Mouse (Mus musculus): ENCODE results near the gene Hagh.

Hagh gene

DNA sequence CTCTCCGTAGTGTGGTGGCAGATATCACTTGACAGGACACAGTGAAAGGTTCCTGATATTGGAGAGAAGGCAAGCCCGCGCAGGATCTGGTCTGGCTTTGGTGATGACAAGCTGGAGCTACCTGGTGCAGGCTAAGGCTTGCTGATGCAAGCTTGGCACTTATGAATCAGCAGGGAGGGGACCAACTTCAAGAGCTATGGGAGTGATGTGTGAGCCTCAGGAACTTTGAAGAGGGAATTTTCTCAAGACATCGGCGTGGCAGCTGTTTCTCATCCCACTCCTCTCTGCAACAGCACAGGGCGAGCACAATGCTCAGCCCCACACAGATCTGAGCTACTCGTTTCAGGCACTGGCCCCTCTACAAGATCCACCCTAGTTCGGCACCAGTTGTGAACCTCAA lies at the start of gene Hagh:
TSS of gene Hagh (plus strand) at position 302 of the 400 bp plus-strand sequence.
- DNase-seq: no peak

DNA sequence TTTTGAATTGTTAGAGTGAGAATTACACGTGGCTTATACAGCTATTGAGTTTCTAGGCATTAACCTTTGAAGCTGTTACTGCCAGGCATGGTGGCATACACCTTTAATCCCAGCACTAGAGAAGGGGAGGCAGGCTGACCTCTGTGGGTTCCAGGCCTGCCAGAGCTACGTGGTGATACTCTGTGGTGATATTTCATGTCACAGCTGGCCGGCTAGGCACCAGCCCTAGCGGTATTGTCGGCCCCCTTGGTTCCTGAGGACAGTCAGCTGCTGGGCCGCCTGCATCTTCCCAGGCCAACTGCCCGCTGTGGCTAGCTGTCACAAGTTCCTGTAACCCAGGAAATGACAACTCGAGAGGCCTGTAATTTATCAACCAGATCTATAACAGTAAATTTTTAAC lies 47.8 kb upstream of the Hagh start:
- DNase-seq: no peak

DNA sequence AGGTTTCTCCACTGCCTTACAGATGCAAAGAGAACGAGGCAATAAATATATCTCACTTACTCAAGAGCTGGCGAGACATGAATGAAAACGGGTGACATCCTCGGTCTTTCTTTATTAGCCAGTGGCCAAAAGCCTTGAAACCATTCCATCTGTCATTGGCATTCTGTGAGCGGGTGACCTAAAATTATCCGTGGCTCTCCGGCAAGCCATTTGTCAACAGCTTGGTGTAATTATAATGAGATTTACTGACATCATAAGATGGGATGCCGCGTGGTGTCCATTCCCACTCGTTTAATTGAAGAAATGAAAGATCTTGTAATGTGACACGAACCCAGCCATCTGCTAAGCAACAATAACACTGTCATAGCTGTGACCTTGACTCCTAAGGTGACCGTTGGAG lies 45.2 kb upstream of the Hagh start:
- DNase-seq: peak; percentile 4 to 7

DNA sequence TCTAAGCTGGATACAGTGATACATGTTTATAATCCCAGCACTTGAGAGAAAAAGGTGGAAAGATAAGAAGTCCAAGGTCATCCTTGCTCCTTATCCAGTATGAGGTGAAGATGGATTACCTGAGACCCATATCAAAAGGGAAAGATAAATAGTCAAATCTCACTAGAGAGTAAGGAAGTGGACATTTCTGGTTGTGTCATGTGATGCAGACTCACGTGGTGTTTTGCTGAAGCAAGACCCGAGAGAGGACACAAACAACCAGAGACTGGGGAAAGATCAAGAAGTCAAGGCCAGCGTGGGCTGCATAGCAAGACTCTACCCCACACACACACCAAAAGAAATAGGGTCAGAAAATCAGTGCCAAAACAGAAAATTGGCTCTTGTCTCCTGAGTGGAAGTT lies 43.0 kb upstream of the Hagh start:
- no peak for DNase-seq

DNA sequence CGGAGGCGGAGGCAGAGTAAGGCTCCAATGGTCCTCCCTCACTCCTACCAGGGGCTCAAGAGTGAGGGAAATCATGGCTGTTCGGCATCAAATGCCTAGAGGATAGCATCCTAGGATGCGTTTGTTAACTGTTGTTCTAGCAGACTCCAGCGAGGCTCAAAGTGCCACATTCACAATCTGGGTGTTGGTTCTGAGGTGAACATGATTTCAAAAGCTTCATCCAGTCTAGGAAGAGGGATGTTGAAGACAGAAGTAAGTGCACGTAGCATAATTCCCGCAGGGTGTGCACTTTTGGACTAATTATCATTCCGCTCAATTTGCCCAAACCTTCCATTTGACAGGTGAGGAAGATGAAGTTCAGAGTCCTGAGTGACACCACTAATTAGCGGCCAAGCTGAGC lies 41.7 kb upstream of the Hagh start:
- no peak for DNase-seq

DNA sequence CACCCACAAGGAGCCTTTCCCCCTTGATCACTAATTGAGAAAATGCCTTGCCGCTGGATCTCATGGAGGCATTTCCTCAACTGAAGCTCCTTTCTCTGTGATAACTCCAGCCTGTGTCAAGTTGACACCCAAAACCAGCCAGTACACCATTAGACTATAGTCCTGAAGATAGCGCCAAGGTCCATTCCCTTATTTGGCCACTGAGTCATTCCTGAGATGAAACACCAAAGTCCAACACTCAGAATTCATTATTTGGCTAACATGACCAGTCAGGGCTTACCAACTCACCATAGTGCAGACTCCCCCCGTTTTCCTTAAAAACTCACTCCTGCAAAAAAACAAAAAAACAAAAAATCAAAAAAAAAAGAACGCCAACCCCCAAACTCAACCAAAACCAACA lies 40.5 kb upstream of the Hagh start:
- DNase-seq: no peak

DNA sequence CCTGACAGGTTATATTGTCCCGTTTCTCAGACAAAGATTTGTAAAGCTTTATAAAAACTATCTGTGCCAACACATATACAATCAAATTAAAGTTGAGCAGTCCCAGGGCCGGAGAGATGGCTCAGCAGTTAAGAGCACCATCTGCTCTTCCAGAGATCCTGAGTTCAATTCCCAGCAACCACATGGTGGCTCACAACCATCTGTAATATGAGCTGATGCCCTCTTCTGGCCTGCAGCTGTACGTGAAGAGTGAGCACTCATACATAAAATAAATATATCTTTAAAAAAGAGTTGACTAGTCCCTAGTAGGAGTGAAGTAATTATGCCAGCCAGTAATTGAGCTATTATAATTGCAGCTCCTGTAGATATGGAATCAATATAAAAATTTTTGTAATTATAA lies 39.4 kb upstream of the Hagh start:
- DNase-seq: no peak

DNA sequence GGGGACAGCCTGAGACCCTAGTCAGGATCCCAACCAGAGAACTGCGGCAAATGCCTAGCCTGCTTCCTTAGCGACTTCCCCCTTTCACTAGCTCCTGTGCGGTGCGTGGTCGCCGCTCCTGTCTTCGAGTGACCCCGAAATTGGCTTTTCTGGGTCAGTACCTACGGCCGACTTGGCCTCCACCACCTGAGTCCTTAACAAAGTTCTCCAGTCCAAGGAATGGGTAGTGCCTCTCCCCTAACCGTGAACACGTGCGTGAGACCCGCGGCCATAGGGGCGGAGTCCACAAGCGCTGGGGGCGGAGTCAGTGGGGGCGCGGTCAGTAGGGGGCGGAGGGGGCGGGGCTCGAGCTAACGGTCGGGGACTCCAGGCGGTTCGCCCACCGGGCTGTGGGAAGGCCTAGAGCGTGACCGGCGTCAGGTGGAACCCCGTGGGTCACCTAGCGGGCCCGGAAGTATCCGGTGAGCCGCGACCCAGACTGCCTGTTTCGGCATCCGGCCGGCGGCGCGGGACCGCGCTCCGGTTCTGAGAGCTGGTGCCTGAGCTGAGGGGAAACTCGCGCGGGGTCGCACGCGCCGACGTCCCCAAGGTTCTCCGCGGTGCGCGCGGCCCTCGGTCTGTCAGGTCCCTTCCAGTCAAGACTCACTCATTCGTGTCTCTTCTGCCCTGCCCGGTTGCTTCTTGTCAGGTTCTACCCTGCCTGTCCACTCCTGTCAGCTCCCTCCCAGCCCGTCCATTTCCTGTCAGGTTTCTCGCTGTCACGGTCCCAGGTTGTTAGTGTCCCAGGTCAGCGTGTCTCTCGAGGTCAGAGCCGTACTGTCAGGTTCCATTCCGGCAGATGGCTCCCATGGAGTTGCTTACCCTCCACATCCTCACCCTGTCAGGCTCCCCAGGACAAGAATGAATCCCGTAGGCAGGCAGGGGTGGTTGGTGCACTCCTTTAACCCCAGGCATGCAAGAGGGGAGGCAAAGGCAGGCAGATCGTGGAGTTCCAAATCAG lies 35.7 kb upstream of the Hagh start, which contains the start of gene Meiob:
TSS of gene Meiob (plus strand) at position 338 of the 1,000 bp plus-strand sequence.
- DNase-seq: peak; percentile 28 to 31

DNA sequence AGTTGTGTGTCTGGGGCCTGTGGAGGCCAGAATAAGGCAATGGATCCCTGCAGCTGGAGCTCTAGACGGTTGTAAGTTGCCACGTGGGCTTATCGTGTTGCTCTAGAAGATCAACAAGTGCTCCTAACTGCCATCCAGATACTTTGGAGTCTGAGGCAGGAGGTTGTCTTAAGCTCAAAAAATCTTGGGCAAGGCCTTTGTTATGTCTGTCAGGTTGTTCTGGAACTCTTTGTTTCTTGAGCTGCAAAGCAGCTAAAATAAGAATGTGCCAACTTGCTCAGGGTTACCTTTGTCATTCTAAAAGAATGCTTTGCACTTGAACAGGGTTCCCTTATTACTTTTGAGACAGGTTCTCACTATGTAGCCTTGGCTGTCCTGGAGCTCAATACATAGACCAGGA lies 28.7 kb upstream of the Hagh start:
- DNase-seq: no peak

DNA sequence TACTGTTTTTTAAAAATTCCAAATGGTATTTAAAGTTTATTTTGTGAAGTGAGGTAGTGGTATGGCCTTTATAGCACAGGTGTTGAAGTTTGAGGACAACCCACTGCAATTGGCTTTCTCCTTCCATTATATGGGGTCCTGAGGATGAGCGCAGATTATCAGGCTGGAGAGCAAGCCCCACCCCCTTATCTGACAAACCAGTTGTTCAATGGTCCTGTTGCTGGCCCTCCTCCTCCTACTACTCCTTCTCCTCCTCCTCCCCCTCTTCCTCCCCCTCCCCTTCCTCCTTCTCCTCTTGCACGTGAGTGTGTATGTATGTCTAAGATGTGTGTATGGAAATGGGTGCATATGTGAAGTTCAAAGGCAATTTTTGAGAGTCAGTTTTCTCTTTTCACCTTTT lies 27.7 kb upstream of the Hagh start:
- DNase-seq: no peak

DNA sequence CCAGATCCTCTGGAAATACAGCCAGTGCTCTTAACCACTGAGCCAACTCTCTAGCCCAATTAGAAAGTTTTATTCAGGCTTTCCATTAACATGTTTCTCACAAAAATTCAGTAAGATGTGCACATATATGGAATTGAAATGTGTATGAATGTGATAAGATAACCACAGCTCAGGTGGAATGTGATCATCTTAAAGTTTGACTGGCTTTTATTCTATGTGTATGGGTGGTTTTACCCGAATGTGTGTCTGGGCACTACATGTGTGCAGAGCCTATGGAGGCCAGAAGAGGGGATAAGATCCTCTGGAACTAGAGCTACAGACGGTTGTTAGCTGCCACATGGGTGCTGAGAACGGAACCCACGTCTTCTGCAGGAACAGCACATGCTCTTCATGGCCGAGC lies 24.7 kb upstream of the Hagh start:
- DNase-seq: no peak

DNA sequence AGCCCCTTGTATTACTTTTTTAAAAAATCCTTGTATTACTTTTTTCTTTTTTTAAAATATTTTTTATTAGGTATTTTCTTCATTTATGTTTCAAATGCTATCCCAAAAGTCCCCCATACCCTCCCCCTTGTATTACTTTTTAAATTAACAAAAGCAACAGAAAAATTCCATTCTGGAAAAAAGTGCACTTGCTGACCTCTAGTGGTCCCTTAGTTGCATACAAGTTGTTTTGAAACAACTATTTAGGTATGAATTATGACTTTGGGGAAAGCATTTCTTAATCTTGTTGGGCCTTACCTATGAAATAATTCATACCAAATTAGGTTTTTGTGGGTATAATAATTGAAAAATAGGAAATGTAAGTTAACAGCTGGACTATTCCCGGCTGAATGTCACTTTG lies 22.4 kb upstream of the Hagh start:
- DNase-seq: no peak

DNA sequence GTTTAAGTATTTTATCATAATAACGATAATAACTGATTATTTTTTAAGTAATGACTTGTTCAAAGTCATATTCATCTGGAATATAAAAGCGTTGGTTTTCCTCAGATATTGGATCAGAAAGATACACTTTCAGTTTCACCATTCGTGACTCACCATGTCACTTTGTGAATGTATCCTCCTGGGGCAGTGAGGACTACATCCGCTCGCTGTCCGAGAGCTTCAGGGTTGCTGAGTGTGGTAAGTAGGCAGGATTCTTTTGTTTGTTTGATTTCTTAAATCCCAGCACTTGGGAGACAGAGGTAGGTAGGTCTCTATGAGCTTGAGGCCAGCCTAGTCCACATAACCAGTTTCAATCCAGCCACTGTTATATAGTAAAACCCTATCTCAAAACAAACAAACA lies 21.8 kb upstream of the Hagh start:
- DNase-seq: no peak

DNA sequence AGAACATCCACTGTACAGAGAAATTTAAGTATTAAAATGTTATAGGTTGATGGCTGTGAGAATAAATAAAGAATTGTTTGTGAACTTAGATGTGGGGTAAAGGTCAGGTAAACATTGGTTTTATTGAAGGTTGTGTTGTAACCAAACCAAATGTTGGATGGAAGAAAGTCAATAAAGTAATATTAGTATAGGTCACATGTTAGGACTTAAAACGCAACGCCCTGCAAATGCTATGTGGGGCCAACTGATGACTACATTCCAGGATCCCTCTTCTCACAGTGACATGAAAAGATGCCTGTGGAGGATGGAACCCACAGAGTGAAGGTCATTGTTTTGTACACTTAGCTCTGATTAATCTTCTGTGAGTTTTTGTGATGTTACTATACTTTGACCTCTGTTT lies 20.5 kb upstream of the Hagh start:
- DNase-seq: no peak

DNA sequence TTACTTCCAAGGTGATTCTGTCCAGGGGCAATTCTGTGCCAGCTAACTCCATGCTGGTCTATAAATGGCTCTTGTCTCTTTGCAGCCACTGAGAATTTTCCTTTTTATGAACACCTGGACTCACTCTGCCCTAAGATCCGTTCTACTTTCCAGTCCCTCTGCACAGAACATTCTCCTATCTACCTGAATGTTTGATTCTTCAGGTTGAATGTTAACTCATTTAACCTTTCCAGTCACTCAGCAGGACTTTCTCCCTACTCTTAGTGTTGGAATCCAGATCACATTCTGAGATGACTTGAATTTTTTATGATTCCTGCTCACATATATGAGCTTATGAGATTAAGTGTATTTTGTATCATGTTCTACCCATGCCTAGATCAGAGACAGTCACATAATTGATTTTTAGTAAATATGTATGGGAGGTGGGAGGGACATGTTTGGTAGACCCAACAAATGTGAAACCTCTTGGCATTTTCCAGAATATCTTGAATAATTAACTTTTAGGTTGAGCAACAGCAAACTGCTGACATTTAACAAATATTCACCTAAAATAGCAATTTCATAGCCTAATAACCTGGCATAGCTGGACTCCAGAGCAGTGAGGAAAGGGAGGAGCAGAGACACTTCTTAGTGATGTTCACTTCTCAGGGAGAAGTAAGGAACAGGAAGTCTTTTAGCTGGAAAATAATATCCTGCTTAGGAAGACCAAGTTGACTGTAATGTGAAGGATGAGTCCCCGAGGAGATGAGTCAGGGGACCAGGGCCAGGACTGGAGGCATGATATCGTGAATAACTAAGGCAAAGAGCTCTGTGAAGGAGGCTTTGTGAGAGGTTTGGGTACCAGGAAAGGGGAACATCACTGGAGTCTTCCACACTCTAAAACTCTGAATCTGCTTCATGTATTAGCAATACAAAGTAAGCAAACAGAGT lies 18.3 kb upstream of the Hagh start:
- no peak for DNase-seq

DNA sequence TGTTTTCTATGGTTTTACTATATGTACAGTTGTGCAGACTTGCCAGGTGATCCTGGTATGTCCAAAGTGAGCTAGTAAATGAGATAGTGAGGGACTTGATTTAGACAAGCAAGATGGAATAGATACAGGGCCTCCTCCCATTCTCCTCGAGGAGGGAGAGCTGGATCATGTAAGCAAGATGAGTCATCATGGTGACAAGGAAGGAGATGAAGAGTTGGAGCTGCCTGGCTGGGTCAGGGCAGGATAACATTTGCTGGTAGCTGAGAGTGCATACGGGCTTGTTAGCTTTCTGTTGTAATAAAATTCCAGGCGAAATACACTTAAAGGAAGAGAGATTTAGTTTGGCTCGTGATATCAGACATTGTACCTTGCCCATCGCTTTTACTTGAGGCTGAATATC lies 398 bp downstream of the Hagh start:
- DNase-seq: no peak

DNA sequence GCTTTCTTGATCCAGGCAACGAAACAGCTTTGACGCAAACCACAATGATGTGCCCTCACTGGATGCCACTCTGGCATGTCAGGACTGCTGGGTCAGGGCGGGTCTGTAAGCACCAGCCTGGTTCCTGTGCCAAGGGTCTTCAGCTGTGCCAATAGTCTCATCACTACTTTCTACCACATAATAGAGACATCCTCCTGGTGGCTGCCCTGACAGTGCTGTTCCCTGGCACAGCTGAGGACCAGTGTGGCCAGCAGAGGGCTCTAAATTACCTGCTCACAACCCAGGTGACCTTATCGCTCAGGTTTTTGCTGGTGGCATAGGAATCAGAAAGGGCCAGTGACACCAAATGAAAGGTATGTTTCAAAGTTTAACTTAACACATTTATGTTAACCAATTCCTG lies 1.2 kb downstream of the Hagh start:
- peak; percentile 51 to 59 for DNase-seq

DNA sequence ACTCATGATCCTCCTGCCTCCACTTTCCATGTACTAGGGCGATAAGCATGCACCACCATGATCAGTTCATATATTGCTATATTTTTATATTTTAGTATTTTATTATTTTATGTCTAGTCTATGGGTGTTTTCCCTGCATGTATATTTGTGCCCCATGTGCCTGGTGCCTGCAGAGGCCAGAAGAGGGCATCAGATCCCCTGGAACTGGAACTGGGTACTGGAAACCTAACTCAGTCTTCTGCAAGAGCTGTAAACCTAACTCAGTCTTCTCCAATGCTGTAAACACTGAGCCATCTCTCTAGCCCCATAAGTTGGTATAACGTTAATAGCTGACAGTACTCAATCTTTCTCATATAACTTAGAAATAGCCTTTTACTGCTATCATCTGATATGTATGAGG lies 2.7 kb downstream of the Hagh start:
- no peak for DNase-seq

DNA sequence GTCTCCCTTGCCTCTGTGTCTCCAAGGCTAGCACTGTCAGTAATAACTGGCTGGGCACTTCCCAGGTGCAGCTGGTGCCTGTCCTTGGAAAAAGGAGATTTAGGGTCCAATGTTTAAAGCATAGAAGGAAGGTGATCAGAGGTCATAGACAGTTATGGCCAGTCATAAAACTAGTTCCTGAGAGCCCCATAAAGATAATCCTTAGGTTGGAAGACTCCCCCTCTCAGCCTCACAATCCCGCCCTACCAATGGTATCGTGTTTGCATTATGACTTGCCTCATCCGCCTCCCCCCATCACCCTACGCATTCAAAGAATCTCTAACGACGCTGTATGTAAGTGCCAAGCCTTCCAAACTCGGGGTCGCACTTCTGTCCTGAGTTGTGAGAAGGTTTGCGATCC lies 4.6 kb downstream of the Hagh start:
- no peak for DNase-seq

DNA sequence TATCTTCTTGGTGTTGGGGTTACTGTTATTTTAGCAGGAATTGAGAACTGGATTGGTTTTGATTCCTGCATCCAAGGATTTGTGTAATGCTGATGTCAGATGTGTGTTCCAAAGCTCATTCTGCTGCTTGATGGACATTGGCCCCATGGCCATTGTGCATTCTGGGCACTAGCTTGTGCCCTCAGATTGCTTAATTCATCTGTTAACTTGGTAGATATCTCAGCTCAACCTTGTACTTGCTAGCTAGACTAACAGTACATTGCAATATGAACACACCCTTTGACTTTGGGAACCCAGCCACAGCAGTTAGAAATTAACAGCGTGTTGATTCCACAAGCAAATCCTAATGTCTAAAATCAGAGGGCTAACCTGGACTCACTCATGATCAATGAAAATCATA lies 7.4 kb downstream of the Hagh start:
- DNase-seq: no peak

DNA sequence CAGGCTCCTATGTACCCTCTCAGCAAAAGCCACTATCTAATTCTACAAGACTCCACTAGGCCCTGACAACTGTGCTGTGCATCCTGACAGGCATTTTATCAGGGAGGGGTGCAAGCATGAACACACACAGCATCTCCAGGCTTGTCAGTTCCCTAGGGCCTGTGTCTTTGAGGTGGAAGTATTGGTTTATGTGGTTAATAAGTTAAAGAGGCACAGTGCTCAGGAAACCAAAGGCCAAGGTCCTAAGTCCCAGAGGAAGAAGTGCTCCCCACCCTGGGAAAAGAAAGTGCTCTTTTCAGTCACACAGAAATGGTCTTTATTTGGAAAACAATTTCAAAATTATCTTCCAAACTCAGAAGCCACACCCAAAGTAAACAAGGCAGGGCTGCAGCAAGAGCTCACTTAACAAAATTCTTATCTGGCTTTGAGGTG lies 8.7 kb downstream of the Hagh start:
- no peak for DNase-seq

DNA sequence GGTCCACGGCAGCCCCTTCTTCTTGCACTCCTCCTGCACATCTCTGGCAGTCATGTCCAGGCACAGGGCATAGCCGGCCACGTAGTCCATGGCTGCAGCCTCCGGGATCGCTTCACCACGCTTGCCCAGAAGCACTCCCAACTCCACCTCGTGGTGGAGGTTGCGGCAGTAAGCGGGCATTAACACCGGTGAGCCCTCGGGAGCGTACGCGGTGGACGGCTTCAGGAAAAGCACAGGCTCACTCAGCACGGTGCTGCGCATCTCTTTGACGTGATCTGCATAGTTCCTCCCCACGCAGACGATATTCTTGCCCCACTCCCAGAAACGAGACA lies 9.8 kb downstream of the Hagh start:
- DNase-seq: no peak

DNA sequence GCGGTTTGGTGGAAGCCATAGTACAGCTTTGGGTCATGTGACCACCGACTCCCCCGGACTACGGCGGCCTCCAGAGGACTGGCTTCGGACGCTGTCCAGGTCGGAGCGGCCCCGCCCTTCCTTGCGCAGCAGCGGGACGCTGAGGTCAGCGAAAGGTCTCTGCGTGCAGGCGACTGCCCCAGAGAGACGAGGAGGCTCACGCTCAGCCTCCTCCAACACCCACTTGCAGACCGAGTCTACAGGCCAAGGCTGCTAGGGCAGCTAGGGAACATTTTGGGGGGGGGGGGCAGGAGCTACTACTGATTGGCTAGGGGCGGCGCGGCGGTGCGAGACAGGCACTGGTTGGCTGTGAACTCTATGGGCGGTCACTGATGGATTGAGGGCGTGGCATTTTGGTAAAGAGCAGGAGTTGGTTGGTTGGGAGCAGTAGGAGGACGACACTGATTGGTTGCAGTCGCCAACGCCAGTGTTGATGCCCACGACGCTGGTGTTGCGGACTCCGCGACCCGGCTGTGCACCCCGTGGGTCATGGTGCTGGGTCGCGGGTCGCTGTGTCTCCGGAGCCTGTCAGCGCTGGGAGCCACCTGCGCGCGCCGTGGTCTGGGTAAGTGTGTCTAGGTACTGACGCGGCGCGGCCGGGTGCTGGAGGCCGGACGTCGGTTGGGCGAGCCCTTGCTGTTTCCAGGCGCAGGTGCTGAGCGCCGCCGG lies 10.3 kb downstream of the Hagh start, which contains the start of gene Fahd1:
TSS of gene Fahd1 (minus strand) at position 300 of the 708 bp plus-strand sequence.
- DNase-seq: peak; percentile 94 to 99

Data from cerebellum, adult 18-20 months (tissue).